Mouse (Mus musculus) small intestine, adult 2 months (tissue): ENCODE measurements around the gene Exo5.

ENCODE experiments used
- CTCF ChIP-seq: fragments of 200-500 bp; IDR thresholded peaks from 2 replicates; pipeline ENCODE4 v1.5.1; 2012; ENCODE audit warnings: low read depth, mild to moderate bottlenecking, control low read depth, inconsistent platforms, low read length, moderate library complexity, mixed read lengths; ENCODE audit not compliant: insufficient replicate concordance, insufficient read length; ENCODE audit errors: extremely low read depth
- POLR2A ChIP-seq: fragments of 200-500 bp; IDR thresholded peaks from 2 replicates; pipeline ENCODE4 v1.6.1; 2012; ENCODE audit warnings: low read depth, mild to moderate bottlenecking, control low read depth, inconsistent platforms, low read length, moderate library complexity

GRCm38 (mm10) chr4:120911086-120911485 lies 13.7 kb downstream of the Exo5 start:
- TF ChIP-seq POLR2A: no peak
- TF ChIP-seq CTCF: no peak
